Mouse (Mus musculus): Measurements from ENCODE around the gene Zfp30. TPM values are rescaled to one million over a fixed set of nuclear protein-coding genes. Genes with fewer than 3 reads are reported as not detected.

Gene Zfp30
- polyA plus RNA-seq, 1 experiment from 2014 or later, result 2.6 TPM

DNA sequence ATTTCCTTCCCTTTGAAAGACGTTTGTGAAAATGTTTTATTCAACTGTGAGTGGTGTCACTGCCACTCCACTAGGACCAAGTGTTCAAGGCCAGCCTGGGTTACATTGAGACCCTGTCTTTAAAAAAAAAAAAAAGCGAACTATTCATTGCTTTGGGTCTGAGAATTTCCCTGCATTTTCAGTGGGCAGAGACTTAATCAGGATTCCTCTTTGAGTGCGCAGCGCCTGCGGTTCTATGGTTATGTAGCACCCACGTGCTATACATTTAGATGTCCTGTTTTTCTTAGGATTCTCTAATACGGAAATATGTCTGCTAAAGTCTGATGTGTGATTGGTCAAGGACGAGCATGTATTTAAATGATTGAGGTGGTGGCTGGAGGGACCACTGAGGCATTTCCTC, 1.2 kb downstream of the Zfp30 start:
- H3K27ac ChIP-seq (replicated peaks), result no peak overlapping the region
- peak overlapping the region; percentile 82 for H3K4me3 ChIP-seq (ENCODE audit: low read depth, low read length)
- H3K36me3 ChIP-seq (ENCODE audit: control insufficient read depth, insufficient read depth, low read length), result peaks cover 16% of the 10 kb centered on the region
- DNase-seq (ENCODE audit: low spot score) (no peak), ATAC-seq (ENCODE audit: low FRiP score, low TSS enrichment) (no peak)
- WGBS, result 49% methylated on average over 8 of the region's 8 CpGs
- H3K9me3 ChIP-seq (ENCODE audit: control insufficient read depth, low read length), result no peaks in the 10 kb centered on the region
- H3K4me2 ChIP-seq (replicated peaks; ENCODE audit: low read depth), result peak overlapping the region; percentile 91
- TF ChIP-seq EP300 (optimal IDR thresholded peaks at IDR 0.05) (no peak), CTCF (IDR thresholded peaks at IDR 0.05; ENCODE audit: low read depth) (no peak)
- no peaks in the 10 kb centered on the region for H3K27me3 ChIP-seq (ENCODE audit: control insufficient read depth, insufficient read depth, low read length)
- H3K9ac ChIP-seq (ENCODE audit: low read length), result no peak overlapping the region
- H3K4me1 ChIP-seq (replicated peaks; ENCODE audit: control insufficient read depth, insufficient read depth), result no peaks in the 10 kb centered on the region

DNA sequence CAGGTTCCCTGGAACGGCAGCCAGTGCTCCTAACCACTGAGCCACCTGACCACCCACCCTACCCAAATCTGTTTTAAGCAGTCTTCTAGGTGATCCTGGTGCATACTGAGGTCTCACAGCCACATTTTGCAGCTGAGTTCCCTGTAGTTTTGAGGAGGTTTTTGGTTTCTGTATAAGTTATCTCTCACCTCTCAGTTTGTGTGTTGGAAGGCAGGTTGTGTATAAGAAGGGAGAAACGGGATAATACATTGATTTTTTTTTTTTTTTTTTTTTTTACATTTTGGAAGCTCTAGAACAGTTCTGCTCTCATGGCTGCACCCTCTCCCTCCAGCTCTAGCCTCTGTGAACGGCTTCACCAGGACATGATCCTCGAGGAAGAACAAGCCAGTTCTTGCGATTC, 2.1 kb downstream of the Zfp30 start:
- H3K4me1 ChIP-seq (replicated peaks; ENCODE audit: control insufficient read depth, insufficient read depth), result no peaks in the 10 kb centered on the region
- H3K36me3 ChIP-seq (ENCODE audit: control insufficient read depth, insufficient read depth, low read length), result peaks cover 16% of the 10 kb centered on the region
- H3K27me3 ChIP-seq (ENCODE audit: control insufficient read depth, insufficient read depth, low read length), result no peaks in the 10 kb centered on the region
- H3K9me3 ChIP-seq (ENCODE audit: control insufficient read depth, low read length), result no peaks in the 10 kb centered on the region
- no peak overlapping the region for H3K9ac ChIP-seq (ENCODE audit: low read length)
- no peak for ATAC-seq (ENCODE audit: low FRiP score, low TSS enrichment)
- H3K4me3 ChIP-seq (ENCODE audit: low read depth, low read length), result peak overlapping the region; percentile 82
- H3K4me2 ChIP-seq (replicated peaks; ENCODE audit: low read depth), result peak overlapping the region; percentile 91
- 72% methylated on average over 5 of the region's 5 CpGs for WGBS
- TF ChIP-seq CTCF (IDR thresholded peaks at IDR 0.05; ENCODE audit: low read depth) (no peak), EP300 (optimal IDR thresholded peaks at IDR 0.05) (no peak)
- no peak overlapping the region for H3K27ac ChIP-seq (replicated peaks)
- DNase-seq (ENCODE audit: low spot score), result no peak

- H3K27ac ChIP-seq (replicated peaks), result no peak overlapping the region
- H3K4me2 ChIP-seq (replicated peaks; ENCODE audit: low read depth), result no peak overlapping the region
- no peaks in the 10 kb centered on the region for H3K4me1 ChIP-seq (replicated peaks; ENCODE audit: control insufficient read depth, insufficient read depth)
- DNase-seq (ENCODE audit: low spot score) (no peak), ATAC-seq (ENCODE audit: low FRiP score, low TSS enrichment) (no peak)
- TF ChIP-seq CTCF (IDR thresholded peaks at IDR 0.05; ENCODE audit: low read depth), result no peak
- no peak for TF ChIP-seq EP300 (optimal IDR thresholded peaks at IDR 0.05)
- H3K9ac ChIP-seq (ENCODE audit: low read length), result no peak overlapping the region
- H3K27me3 ChIP-seq (ENCODE audit: control insufficient read depth, insufficient read depth, low read length), result no peaks in the 10 kb centered on the region
- WGBS, result 44% methylated on average over 27 of the region's 27 CpGs
- H3K4me3 ChIP-seq (ENCODE audit: low read depth, low read length), result no peak overlapping the region
- H3K9me3 ChIP-seq (ENCODE audit: control insufficient read depth, low read length), result 0 out of 2 replicates have a peak, but pooled peaks cover 2% of the 10 kb centered on the region
- peaks cover 18% of the 10 kb centered on the region for H3K36me3 ChIP-seq (ENCODE audit: control insufficient read depth, insufficient read depth, low read length)
Observed at GRCm38 (mm10) chr7:29792906-29793305, 9.1 kb downstream of the Zfp30 start.

- ATAC-seq (ENCODE audit: low FRiP score, low TSS enrichment), result no peak
- WGBS, result 76% methylated on average over 5 of the region's 5 CpGs
- H3K36me3 ChIP-seq (ENCODE audit: control insufficient read depth, insufficient read depth, low read length), result no peaks in the 10 kb centered on the region
Observed at GRCm38 (mm10) chr7:29807046-29807445, 23.2 kb downstream of the Zfp30 start.

DNA sequence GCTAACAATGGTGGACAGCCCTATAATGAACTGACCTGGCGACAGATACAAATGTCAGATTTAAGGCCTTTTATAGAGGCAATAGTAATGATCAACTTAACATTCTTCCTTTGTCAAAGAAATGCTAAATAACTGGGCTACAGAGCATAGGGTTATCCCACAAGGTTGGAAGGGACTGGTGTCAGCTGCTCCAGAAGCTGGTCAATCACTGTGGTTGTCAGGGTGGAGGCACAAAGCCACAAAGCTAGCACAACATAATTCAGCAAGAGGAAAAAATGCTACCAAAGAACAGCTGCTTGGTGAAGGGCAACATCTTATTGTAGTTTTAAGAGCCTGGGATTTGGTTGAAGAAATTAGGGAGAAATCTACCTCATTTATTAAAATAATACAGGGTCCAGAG, 28.4 kb downstream of the Zfp30 start:
- no peak for TF ChIP-seq EP300 (optimal IDR thresholded peaks at IDR 0.05)

More at GRCm38 (mm10) chr7:29807046-29807445, 23.2 kb downstream of the Zfp30 start:
- no peak for DNase-seq (ENCODE audit: low spot score)
- Histone ChIP-seq H3K4me1 (replicated peaks; ENCODE audit: control insufficient read depth, insufficient read depth) (no peaks in the 10 kb centered on the region), H3K9me3 (ENCODE audit: control insufficient read depth, low read length) (no peaks in the 10 kb centered on the region), H3K27ac (replicated peaks) (no peak overlapping the region), H3K4me2 (replicated peaks; ENCODE audit: low read depth) (no peak overlapping the region), H3K27me3 (ENCODE audit: control insufficient read depth, insufficient read depth, low read length) (no peaks in the 10 kb centered on the region), H3K9ac (ENCODE audit: low read length) (no peak overlapping the region), H3K4me3 (ENCODE audit: low read depth, low read length) (no peak overlapping the region)
- no peak for TF ChIP-seq EP300 (optimal IDR thresholded peaks at IDR 0.05)
- no peak for TF ChIP-seq CTCF (IDR thresholded peaks at IDR 0.05; ENCODE audit: low read depth)

DNA sequence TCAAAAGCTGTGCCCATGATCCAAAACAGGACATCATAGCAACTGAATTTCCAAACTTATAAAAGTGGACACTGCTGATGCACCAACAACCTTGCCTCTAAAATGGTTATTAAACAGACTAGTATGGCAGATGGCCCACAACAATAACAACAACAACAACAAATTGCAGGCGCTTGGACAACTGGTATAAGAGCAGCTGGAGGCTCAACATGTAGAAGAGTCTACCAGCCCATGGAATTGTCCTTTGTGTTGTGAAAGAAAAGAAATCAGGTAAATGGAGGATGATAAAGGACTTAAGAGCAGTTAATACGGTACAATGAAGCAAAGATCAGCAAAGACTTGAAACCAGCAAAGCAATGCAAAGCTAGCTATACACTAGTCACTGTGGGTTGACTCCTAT, 30.6 kb downstream of the Zfp30 start:
- no peak for TF ChIP-seq CTCF (IDR thresholded peaks at IDR 0.05; ENCODE audit: low read depth)
- TF ChIP-seq EP300 (optimal IDR thresholded peaks at IDR 0.05), result no peak
- Histone ChIP-seq H3K9ac (ENCODE audit: low read length) (no peak overlapping the region), H3K36me3 (ENCODE audit: control insufficient read depth, insufficient read depth, low read length) (no peaks in the 10 kb centered on the region), H3K4me2 (replicated peaks; ENCODE audit: low read depth) (no peak overlapping the region), H3K4me3 (ENCODE audit: low read depth, low read length) (no peak overlapping the region), H3K27ac (replicated peaks) (no peak overlapping the region), H3K9me3 (ENCODE audit: control insufficient read depth, low read length) (no peaks in the 10 kb centered on the region), H3K4me1 (replicated peaks; ENCODE audit: control insufficient read depth, insufficient read depth) (peaks cover 4% of the 10 kb centered on the region), H3K27me3 (ENCODE audit: control insufficient read depth, insufficient read depth, low read length) (no peaks in the 10 kb centered on the region)
- ATAC-seq (ENCODE audit: low FRiP score, low TSS enrichment), result no peak
- 93% methylated on average over 2 of the region's 2 CpGs for WGBS
- no peak for DNase-seq (ENCODE audit: low spot score)

More for the DNA sequence above, 28.4 kb downstream of the Zfp30 start:
- WGBS, result 89% methylated on average over 1 of the region's 1 CpGs
- Histone ChIP-seq H3K27me3 (ENCODE audit: control insufficient read depth, insufficient read depth, low read length) (no peaks in the 10 kb centered on the region), H3K4me3 (ENCODE audit: low read depth, low read length) (no peak overlapping the region), H3K36me3 (ENCODE audit: control insufficient read depth, insufficient read depth, low read length) (no peaks in the 10 kb centered on the region), H3K4me2 (replicated peaks; ENCODE audit: low read depth) (no peak overlapping the region), H3K9me3 (ENCODE audit: control insufficient read depth, low read length) (no peaks in the 10 kb centered on the region), H3K27ac (replicated peaks) (no peak overlapping the region), H3K9ac (ENCODE audit: low read length) (no peak overlapping the region), H3K4me1 (replicated peaks; ENCODE audit: control insufficient read depth, insufficient read depth) (peaks cover 4% of the 10 kb centered on the region)
- no peak for DNase-seq (ENCODE audit: low spot score)
- ATAC-seq (ENCODE audit: low FRiP score, low TSS enrichment), result no peak

Measured in stomach, postnatal 0 days (tissue).